Mouse (Mus musculus) liver, embryonic 15.5 days (tissue): ENCODE results near the gene Cadm4. TPM values are rescaled to one million over a fixed set of nuclear protein-coding genes. Genes with fewer than 3 reads are reported as not detected.

Source experiments
- ATAC-seq: fragments of 200-750 bp; cut with Nextera tagmentation; 2 replicates; pipeline ENCODE4 v1.8.0; 2017; ENCODE audit warnings: moderate number of reproducible peaks, mild to moderate bottlenecking, moderate library complexity; ENCODE audit not compliant: insufficient read depth
- H3K27ac ChIP-seq: fragments of 300-500 bp; sonication (generic); replicated peaks from 2 replicates; pipeline ENCODE4 v1.5.1; 2015; ENCODE audit warnings: mild to moderate bottlenecking, inconsistent platforms
- H3K27me3 ChIP-seq: fragments of 300-500 bp; sonication (generic); 2 replicates; pipeline ENCODE4 v1.6.1; 2015; ENCODE audit warnings: mild to moderate bottlenecking, inconsistent platforms
- H3K36me3 ChIP-seq: fragments of 300-500 bp; sonication (generic); replicated peaks from 2 replicates; pipeline ENCODE4 v1.6.1; 2015; ENCODE audit warnings: moderate library complexity, mild to moderate bottlenecking, inconsistent platforms
- H3K4me1 ChIP-seq: fragments of 300-500 bp; sonication (generic); replicated peaks from 2 replicates; pipeline ENCODE4 v1.6.1; 2015; ENCODE audit warnings: inconsistent platforms
- H3K4me2 ChIP-seq: fragments of 300-500 bp; sonication (generic); 2 replicates; pipeline ENCODE4 v1.6.1; 2015; ENCODE audit warnings: moderate library complexity, mild to moderate bottlenecking, inconsistent platforms
- H3K4me3 ChIP-seq: fragments of 300-500 bp; sonication (generic); replicated peaks from 2 replicates; pipeline ENCODE4 v1.5.1; 2015; ENCODE audit warnings: mild to moderate bottlenecking, inconsistent platforms
- H3K9ac ChIP-seq: fragments of 300-500 bp; sonication (generic); 2 replicates; pipeline ENCODE4 v1.6.1; 2015; ENCODE audit warnings: moderate library complexity, mild to moderate bottlenecking, inconsistent platforms
- H3K9me3 ChIP-seq: fragments of 300-500 bp; sonication (generic); replicated peaks from 2 replicates; pipeline ENCODE4 v1.6.1; 2016; ENCODE audit warnings: inconsistent platforms
- WGBS: fragments of 180-500 bp; shearing (Covaris S2); methylation state at CpG from one replicate; pipeline ENCODE4 v1.1.7; 2015; ENCODE audit warnings: mixed read lengths; ENCODE audit not compliant: insufficient replicate concordance; 5-methylcytosine and 5-hydroxymethylcytosine counted together
- polyA plus RNA-seq: library from polyadenylated mRNA; unstranded; fragments of >200 nt; fragmentation: Nextera tagmentation; extraction: Ambion mirVana; gene quantifications from 2 replicates; pipeline ENCODE4 v1.2.1, GENCODE M21; 2015

Gene Cadm4
- polyA plus RNA-seq, 1 experiment from 2014 or later = 0.20 TPM

- Histone ChIP-seq H3K4me1 (peaks cover 31% of the 10 kb centered on the region), H3K36me3 (peaks cover 22% of the 10 kb centered on the region), H3K27ac (peak overlapping the region; percentile 72), H3K4me3 (peak overlapping the region; percentile 89), H3K27me3 (no peaks in the 10 kb centered on the region), H3K9me3 (no peaks in the 10 kb centered on the region), H3K9ac (peak overlapping the region; percentile 93), H3K4me2 (peak overlapping the region; percentile 82)
- WGBS = 1% methylated on average over 57 of the region's 57 CpGs
- ATAC-seq = peak; percentile 97
Observed at GRCm38 (mm10) chr7:24546634-24547389, 65.0 kb downstream of the Cadm4 start.

- ATAC-seq = no peak
- no peaks in the 10 kb centered on the region for H3K27me3 ChIP-seq
- 23% methylated on average over 13 of the region's 13 CpGs for WGBS
- H3K4me1 ChIP-seq = peaks cover 31% of the 10 kb centered on the region
- H3K36me3 ChIP-seq = peaks cover 29% of the 10 kb centered on the region
- peak overlapping the region; percentile 89 for H3K4me3 ChIP-seq
- H3K4me2 ChIP-seq = peak overlapping the region; percentile 82
- H3K9ac ChIP-seq = peak overlapping the region; percentile 93
- peak overlapping the region; percentile 72 for H3K27ac ChIP-seq
- H3K9me3 ChIP-seq = no peaks in the 10 kb centered on the region
Observed at GRCm38 (mm10) chr7:24547534-24548036, 65.8 kb downstream of the Cadm4 start.

GRCm38 (mm10) chr7:24551985-24552759 lies 70.3 kb downstream of the Cadm4 start:
- peak; percentile 74 for ATAC-seq
- 76% methylated on average over 12 of the region's 12 CpGs for WGBS
- no peaks in the 10 kb centered on the region for H3K27me3 ChIP-seq
- H3K9me3 ChIP-seq = no peaks in the 10 kb centered on the region
- H3K4me2 ChIP-seq = peak overlapping the region; percentile 23; the same call in 1 of the 2 replicates
- peaks cover 58% of the 10 kb centered on the region for H3K36me3 ChIP-seq
- peaks cover 15% of the 10 kb centered on the region for H3K4me1 ChIP-seq
- H3K4me3 ChIP-seq = no peak overlapping the region
- peak overlapping the region; percentile 59 for H3K27ac ChIP-seq
- no peak overlapping the region for H3K9ac ChIP-seq

Other genes with a start within 250 kb of the Cadm4 start
- gene Zfp109, start 244.5 kb upstream of the Cadm4 start, polyA plus RNA-seq = 1.0 and 1.2 TPM in 2 replicates
- gene Zfp108, start 227.2 kb upstream of the Cadm4 start, polyA plus RNA-seq = 0.38 and 0.51 TPM in 2 replicates
- gene Zfp93, start 211.6 kb upstream of the Cadm4 start, polyA plus RNA-seq = 0.88 and 0.93 TPM in 2 replicates
- gene Zfp61, start 180.8 kb upstream of the Cadm4 start, polyA plus RNA-seq = 2.1 and 2.6 TPM in 2 replicates
- gene Zfp94, start 165.4 kb upstream of the Cadm4 start, polyA plus RNA-seq = 1.7 TPM in 2 replicates
- not detected in 2 replicates for gene Tescl, start 148.1 kb upstream of the Cadm4 start, polyA plus RNA-seq
- gene Lypd5, start 132.8 kb upstream of the Cadm4 start, polyA plus RNA-seq = not detected in 2 replicates
- gene Kcnn4, start 111.8 kb upstream of the Cadm4 start, polyA plus RNA-seq = 127 and 144 TPM in 2 replicates
- 14.8 and 15.9 TPM in 2 replicates for gene Smg9, start 82.4 kb upstream of the Cadm4 start, polyA plus RNA-seq
- gene Irgc1, start 29.7 kb upstream of the Cadm4 start, polyA plus RNA-seq = 0.18 TPM in 1 of 2 replicates, not detected in the other
- gene Plaur, start 19.5 kb upstream of the Cadm4 start, polyA plus RNA-seq = 5.8 and 6.5 TPM in 2 replicates
- gene Zfp428, start 25.0 kb downstream of the Cadm4 start, polyA plus RNA-seq = 4.2 and 4.5 TPM in 2 replicates
- not detected in 2 replicates for gene AC161166.1, start 30.4 kb downstream of the Cadm4 start, polyA plus RNA-seq
- gene Irgq, start 48.7 kb downstream of the Cadm4 start, polyA plus RNA-seq = 1.6 and 2.0 TPM in 2 replicates
- gene Pinlyp, start 64.1 kb downstream of the Cadm4 start, polyA plus RNA-seq = not detected in 2 replicates
- gene Xrcc1, start 64.3 kb downstream of the Cadm4 start, polyA plus RNA-seq = 41.1 and 48.9 TPM in 2 replicates
- 27.1 and 28.9 TPM in 2 replicates for gene Ethe1, start 105.5 kb downstream of the Cadm4 start, polyA plus RNA-seq
- 0.22 and 0.24 TPM in 2 replicates for gene Zfp575, start 105.6 kb downstream of the Cadm4 start, polyA plus RNA-seq
- 0.10 and 0.12 TPM in 2 replicates for gene Phldb3, start 128.7 kb downstream of the Cadm4 start, polyA plus RNA-seq
- not detected in 2 replicates for gene Lypd3, start 154.5 kb downstream of the Cadm4 start, polyA plus RNA-seq
- gene Tex101, start 194.7 kb downstream of the Cadm4 start, polyA plus RNA-seq = 0.08 TPM in 1 of 2 replicates, not detected in the other
- gene BC049730, start 227.2 kb downstream of the Cadm4 start, polyA plus RNA-seq = not detected in 2 replicates
- not detected in 2 replicates for gene Gm4763, start 244.9 kb downstream of the Cadm4 start, polyA plus RNA-seq